Mouse (Mus musculus) T-helper 2 cell (primary cell): Measurements from ENCODE around the gene Fam76b.

Source experiments
- in situ Hi-C: fragments of 300-600 bp; cut with MboI, MseI; formaldehyde crosslinking; loops from one replicate; pipeline ENCODE4 v1.15.1; 2025; ENCODE audit warnings: high pct_unique_total_duplicates

Gene Fam76b

GRCm38 (mm10) chr9:13856777-13857176 is 29.3 kb downstream of the Fam76b start:
- in situ Hi-C loops: no loop called here

- in situ Hi-C loops: no loop called here
These were observed 40.1 kb downstream of the Fam76b start for GRCm38 (mm10) chr9:13867646-13868045.

GRCm38 (mm10) chr9:13871631-13872030 is 44.1 kb downstream of the Fam76b start:
- in situ Hi-C loops: no loop called here

- in situ Hi-C loops: no loop called here
These were observed 46.8 kb downstream of the Fam76b start for GRCm38 (mm10) chr9:13874359-13874758.

GRCm38 (mm10) chr9:13875340-13875739 is 47.8 kb downstream of the Fam76b start:
- in situ Hi-C loops: no loop called here

GRCm38 (mm10) chr9:13880761-13881160 is 53.2 kb downstream of the Fam76b start:
- in situ Hi-C loops: no loop called here

- in situ Hi-C loops: no loop called here
These were observed 55.0 kb downstream of the Fam76b start for GRCm38 (mm10) chr9:13882478-13882877.

- in situ Hi-C loops: no loop called here
These were observed 61.5 kb downstream of the Fam76b start for GRCm38 (mm10) chr9:13888981-13889380.

GRCm38 (mm10) chr9:13889657-13890056 is 62.1 kb downstream of the Fam76b start:
- in situ Hi-C loops: loop anchor here (5.0 kb wide), 1 partner anchor 453 kb away; no protein-coding TSS in a partner anchor

- in situ Hi-C loops: loop anchor here (5.0 kb wide), 1 partner anchor 452 kb away; no protein-coding TSS in a partner anchor
These were observed 62.7 kb downstream of the Fam76b start for GRCm38 (mm10) chr9:13890171-13890570.

- in situ Hi-C loops: loop anchor here (5.0 kb wide), 1 partner anchor 450 kb away; no protein-coding TSS in a partner anchor
These were observed 64.4 kb downstream of the Fam76b start for GRCm38 (mm10) chr9:13891888-13892287.

GRCm38 (mm10) chr9:13893044-13893443 is 65.5 kb downstream of the Fam76b start:
- in situ Hi-C loops: loop anchor here (5.0 kb wide), 1 partner anchor 449 kb away; no protein-coding TSS in a partner anchor

- in situ Hi-C loops: loop anchor here (5.0 kb wide), 1 partner anchor 448 kb away; no protein-coding TSS in a partner anchor
These were observed 67.0 kb downstream of the Fam76b start for GRCm38 (mm10) chr9:13894491-13894890.

GRCm38 (mm10) chr9:13894936-13895335 is 67.4 kb downstream of the Fam76b start:
- in situ Hi-C loops: loop anchor here (5.0 kb wide), 1 partner anchor 447 kb away; no protein-coding TSS in a partner anchor

GRCm38 (mm10) chr9:13896055-13896454 is 68.5 kb downstream of the Fam76b start:
- in situ Hi-C loops: no loop called here

GRCm38 (mm10) chr9:13898510-13899305 is 71.2 kb downstream of the Fam76b start:
- in situ Hi-C loops: no loop called here

GRCm38 (mm10) chr9:13902030-13902429 is 74.5 kb downstream of the Fam76b start:
- in situ Hi-C loops: no loop called here

- in situ Hi-C loops: no loop called here
These were observed 76.7 kb downstream of the Fam76b start for GRCm38 (mm10) chr9:13904091-13904779.
